Mouse (Mus musculus): ENCODE measurements around the gene Cep104.

Gene Cep104

GRCm38 (mm10) chr4:153993505-153993904, 18.5 kb downstream of the Cep104 start:
- DNase-seq (ENCODE audit: low spot score in 2 of 2): no peak

GRCm38 (mm10) chr4:154005488-154005887, 30.5 kb downstream of the Cep104 start:
- DNase-seq (ENCODE audit: low spot score in 2 of 2): no peak

GRCm38 (mm10) chr4:154006264-154006663, 31.3 kb downstream of the Cep104 start:
- DNase-seq (ENCODE audit: low spot score in 2 of 2): no peak

GRCm38 (mm10) chr4:154007759-154008158, 32.8 kb downstream of the Cep104 start:
- no peak for DNase-seq (ENCODE audit: low spot score in 2 of 2)

- DNase-seq (ENCODE audit: low spot score in 2 of 2): no peak
Measured at GRCm38 (mm10) chr4:154010907-154011645, 36.1 kb downstream of the Cep104 start.

- DNase-seq (ENCODE audit: low spot score in 2 of 2): peak; percentile 68 to 81
Measured at GRCm38 (mm10) chr4:154011646-154012089, 36.7 kb downstream of the Cep104 start, which contains the start of gene Lrrc47. Lrrc47 (plus strand) TSS chr4:154011731.

GRCm38 (mm10) chr4:154012132-154012882, 37.3 kb downstream of the Cep104 start:
- DNase-seq (ENCODE audit: low spot score in 2 of 2): no peak

- no peak for DNase-seq (ENCODE audit: low spot score in 2 of 2)
Measured at GRCm38 (mm10) chr4:154015476-154015875, 40.5 kb downstream of the Cep104 start.

GRCm38 (mm10) chr4:154019571-154019970, 44.6 kb downstream of the Cep104 start:
- DNase-seq (ENCODE audit: low spot score in 2 of 2): no peak

GRCm38 (mm10) chr4:154021432-154021831, 46.4 kb downstream of the Cep104 start:
- no peak for DNase-seq (ENCODE audit: low spot score in 2 of 2)

- DNase-seq (ENCODE audit: low spot score in 2 of 2): no peak
Measured at GRCm38 (mm10) chr4:154022407-154022806, 47.4 kb downstream of the Cep104 start.

GRCm38 (mm10) chr4:154022844-154023243, 47.9 kb downstream of the Cep104 start:
- no peak for DNase-seq (ENCODE audit: low spot score in 2 of 2)

- no peak for DNase-seq (ENCODE audit: low spot score in 2 of 2)
Measured at GRCm38 (mm10) chr4:154023754-154024601, 49.0 kb downstream of the Cep104 start.

- no peak for DNase-seq (ENCODE audit: low spot score in 2 of 2)
Measured at GRCm38 (mm10) chr4:154024729-154025521, 49.9 kb downstream of the Cep104 start.

- peak in 1 of 2 experiments; percentile 62 for DNase-seq (ENCODE audit: low spot score in 2 of 2)
Measured at GRCm38 (mm10) chr4:154025641-154026440, 50.8 kb downstream of the Cep104 start, which contains the start of gene Smim1. Smim1 (minus strand) TSS chr4:154026230.

- no peak for DNase-seq (ENCODE audit: low spot score in 2 of 2)
Measured at GRCm38 (mm10) chr4:154026441-154026761, 51.4 kb downstream of the Cep104 start.

GRCm38 (mm10) chr4:154028066-154028465, 53.1 kb downstream of the Cep104 start:
- DNase-seq (ENCODE audit: low spot score in 2 of 2): no peak

GRCm38 (mm10) chr4:154028646-154029045, 53.7 kb downstream of the Cep104 start:
- DNase-seq (ENCODE audit: low spot score in 2 of 2): no peak

GRCm38 (mm10) chr4:154037123-154037522, 62.1 kb downstream of the Cep104 start:
- no peak for DNase-seq (ENCODE audit: low spot score in 2 of 2)

- no peak for DNase-seq (ENCODE audit: low spot score in 2 of 2)
Measured at GRCm38 (mm10) chr4:154042577-154042976, 67.6 kb downstream of the Cep104 start, which contains the start of gene Ccdc27. Ccdc27 (minus strand) TSS chr4:154042677.
